Mouse (Mus musculus) cerebellum, postnatal 36 days (tissue): ENCODE results near the gene Glis3.

Experiments
- DNase-seq, 2 experiments: peaks; one replicate each; pipeline ENCODE4 v3.0.0; 2021 to 2022; ENCODE audit warnings: mixed read lengths in 2 of 2

The Glis3 gene

DNA sequence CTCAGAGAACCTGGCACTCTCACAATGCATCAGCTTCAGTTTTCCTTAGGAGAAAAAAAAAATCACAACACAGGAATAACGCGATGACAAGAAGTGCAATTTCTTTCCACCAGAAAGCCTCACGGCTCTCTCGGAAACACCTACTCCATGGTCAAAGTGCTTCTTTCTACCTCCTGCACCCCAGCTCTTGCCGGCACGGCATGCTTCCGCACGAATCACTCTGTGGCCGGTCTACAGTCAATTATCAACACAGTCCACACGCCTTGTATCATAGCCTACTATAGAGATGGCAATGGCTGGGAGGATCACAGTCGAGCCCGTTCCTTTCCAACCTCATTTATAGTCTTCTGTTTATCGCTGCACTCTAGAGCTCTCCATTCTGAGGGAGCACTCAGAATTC, 150.9 kb downstream of the Glis3 start:
- DNase-seq: no peak

DNA sequence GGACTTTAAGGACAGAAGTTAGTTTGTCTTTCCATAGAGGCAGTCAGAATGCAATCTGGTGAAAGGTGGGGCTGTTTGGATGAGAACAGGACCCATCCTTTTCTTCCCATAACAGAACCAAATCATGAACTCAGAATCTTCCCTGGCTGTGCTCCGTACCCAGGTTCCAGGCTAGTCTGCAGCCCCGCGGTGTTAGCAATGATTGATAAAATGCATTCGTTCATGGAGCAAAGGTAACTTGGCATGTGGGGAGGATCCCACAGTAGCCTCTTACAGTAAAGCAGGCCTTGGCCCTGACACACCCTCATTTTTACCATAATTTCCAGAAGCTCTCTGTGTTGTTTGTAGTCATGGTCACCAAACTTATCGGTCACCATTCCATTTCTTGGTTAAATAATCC, 152.4 kb downstream of the Glis3 start:
- DNase-seq: no peak

- DNase-seq: no peak
Measured at GRCm38 (mm10) chr19:28525331-28525730, 154.5 kb downstream of the Glis3 start.

DNA sequence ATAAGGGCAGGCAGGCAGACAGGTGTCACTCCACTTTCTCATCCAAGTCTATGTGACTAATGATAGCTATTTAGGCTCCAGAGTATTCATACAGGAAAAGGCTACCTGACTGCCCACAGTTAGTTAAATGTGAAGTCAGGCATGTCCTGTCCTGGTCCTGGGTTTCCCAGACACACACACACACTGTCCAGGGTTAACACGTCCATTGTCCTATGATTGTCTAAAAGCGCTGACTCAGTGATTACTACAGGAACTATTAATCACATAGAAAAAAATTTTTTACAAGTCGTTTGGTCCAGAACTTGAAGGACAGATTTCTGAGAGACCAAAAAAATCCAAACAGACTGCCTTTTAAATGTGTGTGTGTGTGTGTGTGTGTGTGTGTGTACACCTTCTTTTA, 157.6 kb downstream of the Glis3 start:
- no peak for DNase-seq

- no peak for DNase-seq
Measured at GRCm38 (mm10) chr19:28520761-28521181, 159.1 kb downstream of the Glis3 start.

- DNase-seq: no peak
Measured at GRCm38 (mm10) chr19:28520128-28520745, 159.6 kb downstream of the Glis3 start.

- no peak for DNase-seq
Measured at GRCm38 (mm10) chr19:28519296-28519695, 160.6 kb downstream of the Glis3 start.

DNA sequence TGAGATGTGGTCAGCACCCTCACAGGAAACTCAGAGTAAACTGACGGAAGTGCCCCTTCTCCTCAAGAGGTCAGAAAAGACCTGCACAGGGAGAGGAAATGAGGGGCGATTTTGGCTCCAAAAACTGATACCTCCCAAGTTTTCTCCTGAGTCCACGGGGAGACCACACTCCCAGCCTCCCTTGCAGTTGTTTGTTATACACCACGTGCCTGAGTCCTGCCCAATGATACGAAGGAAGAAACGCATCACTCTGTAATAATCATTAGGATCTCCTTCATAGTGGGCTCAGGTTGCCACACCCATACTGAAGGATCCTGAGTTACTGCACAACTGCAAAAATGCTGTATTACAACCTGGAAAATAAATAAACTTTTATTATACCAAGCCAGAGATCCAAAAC, 161.0 kb downstream of the Glis3 start:
- no peak for DNase-seq

DNA sequence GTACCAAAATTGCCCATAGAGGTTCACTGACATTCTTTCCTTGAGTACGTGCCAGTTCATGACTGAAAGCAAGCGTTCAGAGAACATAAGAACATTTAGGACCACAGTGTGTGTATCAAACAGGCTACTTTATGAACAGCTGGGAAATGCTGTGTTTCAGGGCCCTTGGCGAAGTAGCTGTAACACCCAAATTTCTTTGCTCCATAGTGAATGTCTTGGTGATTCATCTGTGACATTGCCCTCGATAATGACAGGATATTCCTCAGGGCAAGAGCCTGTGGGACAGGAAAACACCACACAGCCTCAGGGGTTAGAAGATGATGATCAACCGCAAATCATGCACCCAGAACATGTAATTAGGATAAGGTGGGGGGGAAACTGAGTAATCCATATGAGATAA, 161.6 kb downstream of the Glis3 start:
- no peak for DNase-seq

- no peak for DNase-seq
Measured at GRCm38 (mm10) chr19:28517464-28518080, 162.3 kb downstream of the Glis3 start.

GRCm38 (mm10) chr19:28516487-28516886, 163.4 kb downstream of the Glis3 start:
- DNase-seq: no peak

- no peak for DNase-seq
Measured at GRCm38 (mm10) chr19:28512475-28512874, 167.4 kb downstream of the Glis3 start.

GRCm38 (mm10) chr19:28511910-28512309, 168.0 kb downstream of the Glis3 start:
- DNase-seq: no peak

DNA sequence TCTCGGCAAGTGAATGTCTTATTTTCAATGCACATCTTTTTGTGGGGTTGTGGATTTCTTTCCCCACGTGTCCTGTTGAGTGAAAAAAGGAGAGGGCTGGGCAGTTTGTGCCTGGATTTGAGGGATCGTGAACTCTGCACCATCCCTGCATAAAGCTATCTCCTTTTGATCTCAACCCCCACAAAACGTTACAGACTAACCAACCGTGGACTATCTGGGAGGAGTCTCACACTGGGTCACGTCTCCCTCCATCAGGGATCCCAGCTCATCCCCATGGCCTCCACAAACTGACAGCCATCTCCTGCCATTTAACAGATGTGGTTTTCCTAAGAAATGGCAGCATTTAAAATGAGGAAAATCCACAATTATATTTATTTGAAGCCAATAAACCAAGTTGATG, 174.5 kb downstream of the Glis3 start:
- no peak for DNase-seq

DNA sequence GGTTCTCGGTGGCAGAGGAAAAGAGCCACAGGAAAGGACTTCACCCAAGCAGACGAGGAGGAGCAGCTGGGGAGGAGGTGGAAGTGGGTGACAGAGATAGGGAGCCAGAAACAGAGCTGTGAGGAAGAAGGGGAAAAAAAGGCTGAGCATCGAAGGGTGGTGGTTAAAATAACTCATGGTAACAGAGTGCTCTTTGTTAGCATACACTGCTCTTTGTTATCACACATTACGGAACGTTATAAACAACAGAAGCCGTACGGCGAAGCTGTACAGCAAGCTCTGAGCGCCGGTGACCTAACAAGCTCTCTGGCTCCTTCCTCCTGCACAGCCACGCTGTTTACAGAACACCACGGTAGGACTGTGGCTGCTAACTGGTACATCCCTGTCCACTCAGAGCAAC, 176.9 kb downstream of the Glis3 start:
- no peak for DNase-seq

DNA sequence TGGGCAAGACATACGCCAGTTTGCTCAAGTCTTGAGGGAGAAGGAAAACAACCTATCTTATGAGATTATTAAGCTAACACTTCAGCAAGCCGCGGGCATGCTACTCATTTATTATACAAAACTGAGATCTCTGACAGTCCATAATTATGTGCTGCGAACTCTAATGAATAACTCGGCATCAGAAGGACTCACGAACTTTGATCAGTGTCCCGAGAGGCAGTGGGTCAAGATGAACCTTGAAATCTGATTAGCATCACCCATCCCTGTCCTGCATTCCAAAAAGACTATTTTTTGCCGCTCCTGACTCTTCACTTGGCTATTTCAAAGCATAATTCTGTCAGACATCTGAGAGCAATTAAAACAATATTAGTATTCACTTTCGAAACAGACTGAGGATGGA, 178.9 kb downstream of the Glis3 start:
- no peak for DNase-seq

- no peak for DNase-seq
Measured at GRCm38 (mm10) chr19:28500505-28500904, 179.4 kb downstream of the Glis3 start.

- DNase-seq: no peak
Measured at GRCm38 (mm10) chr19:28499786-28500185, 180.1 kb downstream of the Glis3 start.

- DNase-seq: no peak
Measured at GRCm38 (mm10) chr19:28495926-28496325, 184.0 kb downstream of the Glis3 start.

DNA sequence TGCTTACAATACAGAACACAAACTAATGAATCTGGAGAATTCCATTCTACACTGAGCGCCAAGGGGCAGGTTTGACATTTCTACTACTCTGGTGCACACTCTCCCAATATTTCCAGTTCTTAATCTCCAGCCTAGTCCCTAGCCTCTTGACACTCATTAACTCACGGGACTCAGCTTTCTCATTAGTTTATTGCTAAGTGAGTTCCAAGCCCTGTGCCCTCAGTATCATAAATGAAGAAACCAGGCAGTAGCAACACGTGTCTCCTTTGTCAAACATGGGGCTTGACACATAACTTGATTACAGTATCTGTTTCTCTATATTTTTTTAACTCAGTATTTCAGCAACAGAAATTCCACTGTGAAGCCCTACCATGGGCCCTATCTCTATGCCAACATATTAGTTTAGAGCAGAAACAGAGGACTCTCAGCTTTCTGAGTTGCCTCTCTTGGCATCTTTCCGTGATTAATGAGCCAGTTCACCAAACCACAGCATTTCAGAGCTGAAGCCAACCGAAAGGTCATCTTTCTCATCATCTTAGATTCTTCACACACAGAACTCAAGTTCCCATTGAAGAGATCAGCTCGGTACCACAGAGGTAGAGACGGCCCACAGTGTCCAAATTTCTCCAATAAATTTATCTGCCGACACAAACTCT, 186.1 kb downstream of the Glis3 start:
- DNase-seq: no peak

GRCm38 (mm10) chr19:28478055-28478454, 201.8 kb downstream of the Glis3 start:
- no peak for DNase-seq

- DNase-seq: no peak
Measured at GRCm38 (mm10) chr19:28477326-28477863, 202.5 kb downstream of the Glis3 start.

DNA sequence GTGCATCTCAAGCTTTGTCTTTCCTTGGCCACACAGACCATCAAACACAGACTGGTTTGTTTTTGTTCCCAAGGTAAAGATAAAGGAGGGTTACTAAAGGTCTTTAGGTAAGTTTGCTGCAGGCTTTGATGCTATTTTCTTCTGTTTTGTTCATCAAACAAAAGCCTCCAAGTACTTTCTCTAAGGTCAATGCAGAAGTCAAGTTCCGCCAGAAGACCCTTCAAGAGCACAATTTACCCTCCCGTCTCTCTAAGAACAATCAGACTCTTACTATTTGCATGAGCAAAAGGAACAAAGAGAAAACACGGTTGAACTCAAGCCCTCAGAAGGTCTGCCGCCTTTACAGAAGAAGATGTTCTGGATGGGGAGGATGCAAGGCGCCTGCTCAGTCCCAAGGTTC, 206.3 kb downstream of the Glis3 start:
- DNase-seq: no peak

GRCm38 (mm10) chr19:28471144-28471543, 208.7 kb downstream of the Glis3 start:
- DNase-seq: no peak
